Mouse (Mus musculus) gastrocnemius, adult 18-20 months (tissue): Measurements from ENCODE around the gene Kcnc1. TPM values are rescaled to one million over a fixed set of nuclear protein-coding genes. Genes with fewer than 3 reads are reported as not detected.

Experiments
- DNase-seq: peaks from one replicate; pipeline ENCODE4 v3.0.0; 2021; ENCODE audit warnings: low spot score
- long read RNA-seq, 2 experiments: library from polyadenylated mRNA; stranded (forward); transcript quantifications; one replicate each; pipeline ENCODE4 v2.0.0; 2021
- total RNA-seq, 2 experiments: library from RNA; stranded (reverse); gene quantifications; 2 replicates each; pipeline ENCODE4 v1.2.3; 2021

Kcnc1 gene
- total RNA-seq: 10 to 100 TPM; 59.0 to 67.2 TPM
- long read RNA-seq, experiment 1, full-length matches to known transcripts: 1 of 8 reads
- long read RNA-seq, experiment 1, partial matches to known transcripts: 0 of 8 reads
- long read RNA-seq, experiment 1, other reads (novel, unspliced or antisense): 7 of 8 reads
- long read RNA-seq, experiment 2, full-length matches to known transcripts: 2 of 16 reads
- long read RNA-seq, experiment 2, partial matches to known transcripts: 1 of 16 reads
- long read RNA-seq, experiment 2, other reads (novel, unspliced or antisense): 13 of 16 reads

DNA sequence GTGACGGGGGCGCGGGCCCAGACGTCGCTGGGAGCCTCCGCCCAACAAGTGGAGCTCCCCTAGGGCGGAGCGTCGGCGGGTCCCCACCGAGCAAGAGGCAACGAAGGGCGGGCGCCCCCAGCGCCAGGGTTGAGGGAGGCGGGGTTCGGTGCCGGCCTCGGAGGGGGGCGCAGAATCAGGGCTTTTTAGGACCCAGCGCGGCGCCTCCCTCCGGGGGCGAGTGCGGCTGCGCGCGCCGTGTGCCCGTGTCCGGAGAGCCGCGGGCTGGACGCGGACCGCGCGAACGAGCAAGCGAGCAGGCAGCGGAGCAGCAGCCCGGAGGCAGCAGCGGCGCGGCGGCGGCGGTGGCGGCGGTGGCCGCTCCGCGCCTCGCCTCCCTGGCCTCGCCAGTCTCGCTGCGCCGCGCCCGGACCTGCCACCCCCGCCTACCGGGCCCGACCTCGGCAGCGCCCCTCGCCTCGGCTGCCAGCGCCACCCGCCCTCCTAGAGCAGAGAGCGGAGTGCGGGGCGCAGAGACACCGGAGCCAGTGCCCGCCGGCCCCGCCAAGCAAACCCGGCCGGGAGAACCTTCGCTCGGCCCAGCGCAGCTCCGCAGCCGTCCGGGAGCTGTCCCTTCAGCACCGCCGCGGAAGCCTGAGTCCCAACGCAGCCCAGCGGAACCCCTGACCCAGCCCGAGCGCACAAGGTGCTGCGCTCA, at the start of gene Kcnc1:
Gene Kcnc1, plus strand, starts transcription at position 267 of the 697 bp plus-strand sequence.
- peak; percentile 70 for DNase-seq

DNA sequence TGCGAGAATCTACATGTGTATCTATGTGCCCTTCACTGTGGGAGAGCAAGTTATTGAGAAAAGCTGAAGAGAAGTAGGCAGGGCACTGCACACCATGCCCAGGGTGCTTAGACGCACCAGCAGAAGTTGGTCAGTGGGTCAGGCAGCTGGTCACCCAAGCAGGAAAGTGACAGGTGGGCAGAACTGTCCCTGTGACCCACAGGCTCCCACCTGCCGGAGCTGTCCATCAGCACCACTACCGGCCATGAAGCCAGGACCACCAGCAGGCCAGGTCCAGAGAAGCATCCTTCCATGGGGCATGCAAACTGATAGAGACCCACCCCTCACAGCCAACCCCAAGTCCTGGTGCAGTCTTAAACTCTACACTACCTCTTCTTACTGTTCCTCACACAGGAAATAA, 48.6 kb upstream of the Kcnc1 start:
- DNase-seq: peak; percentile 51

DNA sequence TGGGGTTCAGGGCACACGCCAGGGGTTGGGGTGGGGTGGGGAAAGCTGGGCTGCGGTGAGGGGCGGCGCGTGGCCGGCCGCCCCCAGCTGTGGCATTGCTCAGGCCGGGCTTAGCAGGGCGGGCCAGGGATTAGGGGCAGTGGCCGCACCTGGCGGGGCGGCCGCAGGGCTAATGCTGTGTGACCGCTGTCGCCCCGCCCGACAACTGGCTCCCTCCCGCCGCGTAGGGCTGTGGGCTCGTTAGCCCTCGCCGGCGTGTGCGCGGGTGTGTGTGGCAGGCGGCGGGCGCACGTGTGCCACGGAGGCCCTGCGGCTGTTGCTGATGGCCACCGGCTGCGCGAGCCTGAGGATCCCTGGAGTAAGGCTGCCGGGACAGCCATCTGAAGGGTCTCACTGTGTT, 47.5 kb upstream of the Kcnc1 start:
- no peak for DNase-seq

DNA sequence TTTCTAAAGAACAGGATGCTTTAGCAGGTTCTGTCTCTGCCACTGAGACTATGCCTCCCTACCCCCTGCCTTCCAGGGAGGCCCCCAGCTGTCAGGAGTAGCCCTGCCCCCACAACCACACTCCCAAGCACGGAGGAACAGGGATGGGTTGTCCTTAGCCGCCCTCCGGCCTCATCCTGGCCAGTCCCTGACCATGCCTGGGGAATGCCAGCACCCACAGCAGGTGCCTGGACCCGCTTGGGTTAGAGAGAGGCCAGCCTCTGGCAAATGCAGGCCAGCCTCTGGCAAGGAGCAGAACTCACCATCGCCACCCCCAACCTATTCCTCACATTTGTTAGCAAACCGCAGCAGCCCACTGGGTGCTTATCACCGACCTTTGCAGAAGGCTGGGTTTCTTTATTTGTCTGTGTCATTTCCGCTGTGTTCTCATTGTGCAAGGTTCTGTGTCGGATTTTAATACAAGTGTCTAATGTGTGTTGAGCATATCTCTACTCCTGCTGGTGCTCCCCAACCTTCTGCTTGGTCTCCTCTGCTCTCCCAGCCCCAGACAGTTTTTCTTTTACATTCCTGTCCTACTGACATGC, 46.1 kb upstream of the Kcnc1 start:
- DNase-seq: peak; percentile 68

DNA sequence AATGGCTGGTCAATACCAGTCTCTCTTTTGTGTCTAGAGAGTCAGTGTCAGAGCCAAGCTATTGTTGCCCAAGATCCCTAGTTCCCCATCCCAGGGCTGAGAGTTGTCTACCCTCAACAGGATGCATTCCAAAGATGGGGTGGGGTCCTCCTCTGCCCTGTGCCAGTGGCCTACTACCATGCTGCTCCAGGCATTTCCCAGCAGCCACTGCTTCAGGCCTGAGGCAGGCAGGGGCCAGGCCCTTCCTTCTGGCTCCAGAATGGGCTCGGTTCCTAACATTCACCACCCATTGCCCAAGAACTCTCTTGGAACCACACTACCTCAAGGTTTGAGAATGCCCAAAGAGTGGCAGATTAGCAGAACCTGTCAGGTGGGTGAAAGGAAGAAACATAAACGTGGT, 43.5 kb upstream of the Kcnc1 start:
- DNase-seq: peak; percentile 43

DNA sequence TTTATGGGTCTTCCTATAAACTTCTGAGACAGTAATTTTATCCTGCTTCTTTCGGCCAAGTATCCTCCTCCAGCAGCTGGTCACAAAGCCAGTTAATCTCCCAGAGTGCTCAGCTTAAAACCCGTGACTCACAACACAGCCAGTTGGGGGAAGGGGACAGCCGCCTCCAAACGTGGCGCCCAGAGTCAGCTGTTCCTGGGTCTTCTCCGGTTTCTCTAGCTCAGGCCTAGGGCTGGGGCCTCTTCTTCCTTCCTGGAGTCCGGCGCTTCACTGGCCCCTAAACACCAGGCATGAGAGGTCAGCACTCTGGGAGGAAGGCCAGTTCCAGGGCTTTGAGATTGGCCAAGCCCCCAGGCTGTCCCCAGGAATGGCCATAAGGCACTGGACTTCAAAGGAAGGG, 43.1 kb upstream of the Kcnc1 start:
- peak; percentile 82 for DNase-seq

DNA sequence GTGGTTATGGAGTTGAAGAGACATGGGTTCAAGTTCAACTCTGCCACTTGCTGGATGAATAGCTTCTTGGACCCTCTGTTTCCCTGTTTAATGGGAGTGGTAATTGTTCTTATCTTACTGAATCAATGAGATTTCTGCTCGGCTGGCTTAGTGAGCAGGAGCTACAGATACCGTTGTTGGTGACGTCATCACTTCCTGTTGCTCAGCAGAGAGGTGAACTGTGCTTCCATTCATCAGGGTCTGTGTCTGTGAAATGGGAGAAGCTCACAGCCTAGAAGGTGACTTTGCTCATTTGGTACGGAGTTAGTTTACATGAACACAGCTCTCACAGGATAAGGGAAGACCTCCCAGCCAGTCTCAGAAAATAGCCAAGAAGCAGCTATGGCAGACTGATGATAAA, 42.4 kb upstream of the Kcnc1 start:
- no peak for DNase-seq

DNA sequence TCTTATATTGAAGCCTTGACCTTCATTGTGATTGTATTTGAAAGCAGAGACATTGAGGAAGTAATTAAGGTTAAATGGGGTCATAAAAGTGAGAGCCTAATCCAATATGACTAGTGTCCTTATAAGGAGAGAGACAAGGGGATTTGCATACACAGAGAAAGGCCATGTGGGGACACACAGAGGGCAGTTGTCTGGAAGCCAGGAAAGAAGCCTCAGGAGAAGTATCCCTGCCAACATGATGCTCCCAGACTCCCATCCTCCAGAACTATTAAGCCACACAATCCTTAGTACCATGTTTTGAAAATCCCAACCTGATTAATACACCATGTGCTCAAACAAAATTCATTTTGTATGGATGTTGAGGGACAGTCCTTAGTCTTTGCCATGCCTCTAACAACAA, 34.5 kb upstream of the Kcnc1 start:
- no peak for DNase-seq

DNA sequence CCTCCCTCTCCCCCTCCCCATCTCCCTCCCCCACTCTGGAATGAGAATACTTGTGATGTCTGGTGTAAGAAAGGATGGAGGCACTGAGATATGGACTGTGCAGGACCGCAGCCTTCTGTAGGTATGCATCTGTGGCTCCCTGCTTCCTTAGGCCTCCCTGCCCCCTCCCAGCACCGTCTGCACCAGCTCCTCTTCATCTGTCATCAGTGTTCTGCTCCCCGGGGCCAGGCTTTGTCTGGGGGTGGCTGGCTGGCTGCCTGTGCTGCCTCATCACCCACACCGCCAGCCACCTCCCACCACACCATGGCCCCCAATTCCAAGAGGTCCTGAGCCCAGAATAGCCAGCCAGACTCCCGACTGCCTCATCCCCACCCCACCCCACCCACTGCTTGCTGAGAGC, 32.1 kb upstream of the Kcnc1 start:
- no peak for DNase-seq

DNA sequence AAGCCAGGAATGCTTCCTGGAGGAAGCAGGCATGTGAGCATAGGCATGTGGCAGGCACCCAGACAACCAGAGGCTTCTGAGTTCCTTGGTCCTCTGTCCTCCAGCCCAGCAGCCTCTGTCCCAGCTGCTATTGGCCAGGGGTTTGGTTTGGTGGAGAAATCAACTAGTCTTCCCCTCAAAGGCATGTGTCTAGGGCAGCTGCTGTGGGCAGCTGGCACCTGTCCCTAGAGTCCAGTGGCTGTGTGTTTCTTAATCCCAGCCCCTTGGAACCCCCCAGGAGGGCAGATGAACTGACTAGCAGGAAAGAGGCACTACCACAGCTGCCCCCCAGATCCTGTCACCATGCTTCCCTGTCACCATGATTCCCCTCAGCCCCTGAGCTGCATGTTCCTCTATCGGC, 30.5 kb upstream of the Kcnc1 start:
- no peak for DNase-seq

DNA sequence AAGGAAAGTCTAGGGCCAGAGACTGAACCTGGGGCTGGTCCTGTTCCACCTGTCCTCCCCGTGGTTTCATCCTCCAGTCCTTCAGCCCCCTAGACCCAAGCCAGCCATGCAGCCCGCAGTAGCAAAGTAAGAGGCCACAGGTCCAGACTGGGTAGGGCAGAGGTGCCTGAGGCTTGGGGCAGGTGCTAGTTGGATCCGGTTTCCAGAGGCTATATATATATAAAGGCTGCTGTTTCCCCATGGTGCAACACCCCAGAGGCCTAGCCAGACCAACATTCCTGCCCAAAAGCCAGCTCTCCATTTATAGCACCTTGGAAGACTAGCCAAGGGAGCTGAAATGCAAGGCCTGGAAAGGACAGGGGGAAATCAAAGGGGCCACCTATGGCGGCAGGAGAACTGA, 25.2 kb upstream of the Kcnc1 start:
- peak; percentile 81 for DNase-seq

DNA sequence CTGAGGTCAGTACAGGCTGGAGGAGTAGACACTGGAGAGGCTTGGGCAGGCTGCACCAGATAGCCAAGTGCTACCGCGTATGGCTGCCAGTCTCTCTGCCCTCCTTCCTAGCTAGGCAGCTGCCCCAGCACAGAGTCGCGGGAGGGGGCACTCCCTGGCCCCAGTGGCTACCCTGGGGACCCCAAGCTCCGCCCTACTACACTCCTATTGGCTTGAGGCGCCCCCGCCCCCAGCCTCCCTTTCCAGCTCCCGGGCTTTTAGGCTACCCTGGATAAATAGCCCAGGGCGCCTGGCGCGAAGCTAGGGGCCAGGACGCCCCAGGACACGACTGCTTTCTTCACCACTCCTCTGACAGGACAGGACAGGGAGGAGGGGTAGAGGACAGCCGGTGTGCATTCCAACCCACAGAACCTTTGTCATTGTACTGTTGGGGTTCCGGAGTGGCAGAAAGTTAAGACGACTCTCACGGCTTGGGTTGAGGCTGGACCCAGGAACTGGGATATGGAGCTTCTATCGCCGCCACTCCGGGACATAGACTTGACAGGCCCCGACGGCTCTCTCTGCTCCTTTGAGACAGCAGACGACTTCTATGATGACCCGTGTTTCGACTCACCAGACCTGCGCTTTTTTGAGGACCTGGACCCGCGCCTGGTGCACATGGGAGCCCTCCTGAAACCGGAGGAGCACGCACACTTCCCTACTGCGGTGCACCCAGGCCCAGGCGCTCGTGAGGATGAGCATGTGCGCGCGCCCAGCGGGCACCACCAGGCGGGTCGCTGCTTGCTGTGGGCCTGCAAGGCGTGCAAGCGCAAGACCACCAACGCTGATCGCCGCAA, 19.9 kb upstream of the Kcnc1 start, which contains the start of gene Myod1:
Gene Myod1, plus strand, starts transcription at position 303 of the 836 bp plus-strand sequence.
- peak; percentile 86 for DNase-seq

DNA sequence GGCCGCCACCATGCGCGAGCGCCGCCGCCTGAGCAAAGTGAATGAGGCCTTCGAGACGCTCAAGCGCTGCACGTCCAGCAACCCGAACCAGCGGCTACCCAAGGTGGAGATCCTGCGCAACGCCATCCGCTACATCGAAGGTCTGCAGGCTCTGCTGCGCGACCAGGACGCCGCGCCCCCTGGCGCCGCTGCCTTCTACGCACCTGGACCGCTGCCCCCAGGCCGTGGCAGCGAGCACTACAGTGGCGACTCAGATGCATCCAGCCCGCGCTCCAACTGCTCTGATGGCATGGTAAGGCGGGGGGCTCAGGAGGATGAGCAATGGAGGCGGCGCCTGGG, 19.3 kb upstream of the Kcnc1 start:
- DNase-seq: peak; percentile 73

DNA sequence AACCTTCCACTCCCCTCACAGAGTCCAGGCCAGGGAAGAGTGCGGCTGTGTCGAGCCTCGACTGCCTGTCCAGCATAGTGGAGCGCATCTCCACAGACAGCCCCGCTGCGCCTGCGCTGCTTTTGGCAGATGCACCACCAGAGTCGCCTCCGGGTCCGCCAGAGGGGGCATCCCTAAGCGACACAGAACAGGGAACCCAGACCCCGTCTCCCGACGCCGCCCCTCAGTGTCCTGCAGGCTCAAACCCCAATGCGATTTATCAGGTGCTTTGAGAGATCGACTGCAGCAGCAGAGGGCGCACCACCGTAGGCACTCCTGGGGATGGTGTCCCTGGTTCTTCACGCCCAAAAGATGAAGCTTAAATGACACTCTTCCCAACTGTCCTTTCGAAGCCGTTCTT, 18.2 kb upstream of the Kcnc1 start:
- no peak for DNase-seq

DNA sequence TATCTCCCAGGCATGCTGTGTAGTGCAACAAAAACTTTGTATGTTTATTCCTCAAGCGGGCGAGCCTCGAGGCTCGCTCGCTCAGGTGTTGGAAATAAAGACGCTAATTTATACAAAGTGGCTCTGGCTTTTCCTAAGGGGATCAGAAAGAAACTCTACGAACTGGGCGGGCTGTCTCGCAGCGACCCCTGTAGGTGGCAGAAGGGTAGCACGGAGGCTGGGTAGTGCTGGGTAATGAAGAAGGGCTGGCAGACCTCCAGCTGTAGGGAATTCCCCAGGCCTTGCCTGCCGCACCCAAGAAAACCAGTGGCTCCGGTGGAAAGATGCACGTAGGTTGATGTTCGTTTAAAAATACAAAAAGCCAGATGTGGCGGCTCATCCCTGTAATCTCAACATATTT, 17.3 kb upstream of the Kcnc1 start:
- DNase-seq: peak; percentile 89

DNA sequence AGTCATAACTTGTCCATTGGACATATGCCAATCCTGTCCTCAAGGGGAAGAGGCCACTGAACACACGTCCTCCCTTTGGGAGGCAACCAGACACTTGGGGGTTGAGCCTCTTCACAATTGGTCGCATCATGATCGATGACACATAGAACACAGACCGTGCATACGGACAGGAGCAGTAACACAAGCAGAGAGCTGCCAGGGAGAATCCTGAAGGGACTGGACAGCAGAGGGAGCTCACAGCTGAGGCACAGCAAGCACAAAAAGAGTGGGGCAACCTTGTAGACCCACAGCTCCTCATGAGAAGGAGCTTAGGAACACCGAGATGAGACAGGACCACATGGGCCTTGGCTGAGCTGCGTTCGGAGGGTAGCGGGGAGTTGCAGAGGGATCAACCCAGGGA, 15.7 kb upstream of the Kcnc1 start:
- no peak for DNase-seq

DNA sequence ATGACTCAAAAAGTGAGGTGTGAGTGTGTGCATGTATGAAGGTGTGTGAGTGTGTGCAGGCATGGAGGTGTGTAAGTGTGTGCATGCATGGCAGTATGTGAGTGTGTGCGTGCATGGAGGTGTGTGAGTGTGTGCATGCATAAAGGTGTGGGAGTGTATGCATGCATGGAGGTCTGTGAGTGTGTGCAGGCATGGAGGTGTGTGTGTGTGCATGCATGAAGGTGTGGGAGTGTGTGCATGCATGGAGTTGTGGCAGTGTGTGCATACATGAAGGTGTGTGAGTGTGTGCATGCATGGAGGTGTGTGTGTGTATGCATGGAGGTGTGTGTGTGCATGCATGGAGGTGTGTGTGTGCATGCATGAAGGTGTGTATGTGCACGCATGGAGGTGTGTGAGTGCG, 8.9 kb upstream of the Kcnc1 start:
- no peak for DNase-seq

DNA sequence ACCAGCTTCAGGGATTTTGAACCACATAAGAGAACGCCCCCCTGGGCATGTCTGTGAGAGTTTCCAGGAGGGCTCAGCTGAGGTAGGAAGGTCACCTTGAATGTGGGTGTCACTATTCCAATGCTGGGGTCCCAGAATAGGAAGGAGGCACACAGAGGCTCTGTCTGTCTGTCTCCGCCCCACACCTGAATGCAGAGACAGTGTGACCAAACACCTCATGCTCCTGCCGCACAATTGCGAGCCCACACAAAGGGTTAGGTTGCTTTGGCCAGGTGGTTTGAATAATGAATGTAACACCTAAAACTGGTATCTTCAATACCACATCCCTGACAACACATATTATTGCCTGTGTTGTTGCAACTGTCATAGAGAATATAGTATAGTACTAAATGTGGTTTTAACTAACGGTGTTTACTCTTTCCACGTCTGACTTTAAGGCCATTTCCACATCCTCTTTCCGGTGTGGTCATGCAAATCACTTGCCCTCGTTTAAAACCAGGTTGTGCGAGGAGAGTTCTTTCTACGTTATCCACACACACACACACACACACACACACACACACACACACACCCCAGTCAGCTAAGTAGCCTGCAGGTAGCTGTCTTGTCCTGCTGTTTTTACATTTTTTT, 6.7 kb upstream of the Kcnc1 start:
- no peak for DNase-seq

DNA sequence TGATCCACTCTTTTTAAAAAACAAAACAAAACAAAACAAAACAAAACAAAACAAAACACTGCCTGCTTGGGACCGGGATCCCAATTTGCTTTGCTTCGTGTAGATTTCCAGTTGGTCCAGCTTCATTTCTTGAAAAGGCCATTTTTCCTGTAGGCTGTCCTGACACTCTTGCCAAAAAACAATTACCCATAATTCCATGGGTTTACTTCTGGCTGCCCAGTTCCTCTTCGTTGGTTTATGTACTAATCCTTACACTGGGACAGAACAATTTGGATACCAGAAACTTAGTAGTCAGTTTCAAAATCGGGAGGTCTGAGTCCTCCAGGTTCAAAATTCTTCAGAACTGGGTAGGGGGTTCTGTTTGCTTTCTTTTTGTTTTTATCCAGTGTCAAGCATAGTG, 6.1 kb upstream of the Kcnc1 start:
- no peak for DNase-seq

DNA sequence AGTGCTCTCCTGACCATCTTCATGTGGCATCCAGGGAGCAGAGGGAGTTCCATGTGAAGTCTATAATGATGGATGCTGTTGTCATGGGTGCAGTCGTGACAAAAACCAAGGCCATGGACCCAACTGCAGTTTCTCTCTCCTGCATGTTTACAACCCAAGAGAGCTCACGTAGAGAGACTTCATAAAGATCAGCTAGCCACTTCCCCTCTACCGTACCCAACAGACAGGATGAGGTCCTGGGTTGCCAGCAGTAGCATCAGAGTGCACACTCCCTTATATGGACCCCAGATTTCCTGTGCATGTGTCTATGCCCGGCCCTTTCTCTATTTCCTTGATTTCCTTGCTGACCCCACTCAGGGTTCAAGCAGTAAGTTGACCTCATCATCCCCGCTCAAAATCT, 4.6 kb upstream of the Kcnc1 start:
- no peak for DNase-seq

DNA sequence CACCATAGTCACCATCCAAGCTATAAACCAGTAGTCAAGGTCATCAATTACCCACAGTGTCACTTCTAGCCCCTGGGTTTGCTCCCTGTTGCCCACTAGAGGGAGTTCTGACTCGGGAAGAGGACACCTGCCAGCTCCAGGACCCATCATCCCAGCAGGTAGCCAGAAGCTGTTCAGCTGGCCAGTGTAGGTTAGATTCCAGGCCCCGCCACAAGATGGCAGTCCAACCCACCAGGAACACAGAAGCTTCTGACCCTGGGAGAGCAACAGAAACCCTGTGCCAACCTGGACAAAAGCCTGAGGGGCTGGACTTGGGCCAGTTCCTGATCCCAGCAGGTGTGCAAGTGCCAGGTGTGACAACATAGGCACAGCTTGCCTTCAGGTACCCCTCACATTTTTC, 3.2 kb upstream of the Kcnc1 start:
- DNase-seq: peak; percentile 86
